Comparison of ENCODE assay signal across 11 mouse cellular contexts in the genomic region with DNA sequence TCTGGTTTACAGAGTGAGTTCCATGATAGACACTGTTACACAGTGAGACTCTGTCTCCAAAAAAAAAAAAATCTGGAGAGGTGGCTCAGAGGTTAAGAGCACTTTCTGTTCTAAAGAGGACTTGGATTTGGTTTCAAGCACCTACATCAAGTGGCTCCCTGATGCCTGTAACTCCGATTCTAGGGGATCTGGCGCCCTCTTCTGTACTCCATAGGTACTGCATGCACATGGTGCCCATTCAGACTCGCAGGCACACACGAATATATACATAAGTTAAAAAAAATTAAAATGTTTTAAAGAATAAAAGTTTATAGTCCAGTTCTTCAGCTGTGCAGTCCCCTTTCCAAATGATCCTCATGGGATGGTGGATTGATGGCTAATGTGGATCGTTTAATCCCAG. TPM values are rescaled to one million over a fixed set of nuclear protein-coding genes. Genes with fewer than 3 reads are reported as not detected.
DNase-seq lines count a peak whose midpoint lies in the region; ATAC-seq and TF ChIP-seq lines count a peak whose summit lies in the region.
"Had no signal": no experiment of that assay in that cellular context is flagged by ENCODE, and none has a peak within 500 bp of the region (broad histone marks: within the 10 kb centered on the region; RNA-seq: fewer than 3 reads in every experiment).

No protein-coding gene starts in this region.

- H3K9ac ChIP-seq in liver, embryonic 14.5 days (replicated peaks): no peak overlapping the region
- H3K9ac ChIP-seq: heart, embryonic 13.5 days had no signal

- intact Hi-C loops in left cerebral cortex, adult 2 months (cut with DNase I): loop anchor here (2.0 to 5.0 kb wide), 2 partner anchors 87 to 193 kb away; no protein-coding TSS in a partner anchor
- intact Hi-C loops in left cerebral cortex, postnatal 25 days (cut with DNase I): loop anchor here (5.0 kb wide), 1 partner anchor 187 kb away; no protein-coding TSS in a partner anchor

- no peaks in the 10 kb centered on the region for H3K4me1 ChIP-seq in liver, embryonic 14.5 days (replicated peaks; ENCODE audit: control insufficient read depth in 2 of 2, insufficient read depth in 2 of 2, low read length in 1 of 2)
- H3K4me1 ChIP-seq: heart, embryonic 13.5 days had no signal

- no peak overlapping the region for H3K4me3 ChIP-seq in left cerebral cortex, adult 2 months
- H3K4me3 ChIP-seq in liver, embryonic 14.5 days (ENCODE audit: insufficient read depth in 1 of 2, low read depth in 2 of 2, low read length in 2 of 2): no peak overlapping the region
- H3K4me3 ChIP-seq: erythroblast, embryonic 14.5 days; heart, embryonic 13.5 days had no signal

- no peak for TF ChIP-seq EP300 in liver, embryonic 14.5 days (IDR thresholded peaks at IDR 0.05; ENCODE audit: low read depth)

- no peaks in the 10 kb centered on the region for H3K36me3 ChIP-seq in liver, embryonic 14.5 days (replicated peaks; ENCODE audit: control insufficient read depth, insufficient read depth, low read depth)
- H3K36me3 ChIP-seq: heart, embryonic 13.5 days had no signal

- H3K27ac ChIP-seq in left cerebral cortex, adult 2 months: no peak overlapping the region
- H3K27ac ChIP-seq in liver, embryonic 14.5 days: no peak overlapping the region
- H3K27ac ChIP-seq: heart, embryonic 13.5 days had no signal

- H3K27me3 ChIP-seq in liver, embryonic 14.5 days (ENCODE audit: control insufficient read depth, insufficient read depth, low read length): no peaks in the 10 kb centered on the region

- peak; percentile 54 for TF ChIP-seq CTCF in left cerebral cortex, adult 2 months (IDR thresholded peaks at IDR 0.05)
- TF ChIP-seq CTCF in liver, embryonic 14.5 days (IDR thresholded peaks at IDR 0.05; ENCODE audit: low read depth): peak; percentile 76

- H3K9me3 ChIP-seq in liver, embryonic 14.5 days (ENCODE audit: control insufficient read depth, low read length): no peaks in the 10 kb centered on the region
- H3K9me3 ChIP-seq: heart, embryonic 13.5 days had no signal

- ATAC-seq in liver, embryonic 14.5 days (ENCODE audit: insufficient read depth): no peak

- peak; percentile 25 for DNase-seq in adrenal gland, postnatal 10 days
- DNase-seq in adrenal gland, adult 2 months: no peak
- no peak for DNase-seq in left cerebral cortex, adult 2 months (ENCODE audit: extremely low spot score in 1 of 2, low spot score in 2 of 2)
- no peak for DNase-seq in left cerebral cortex, adult 18-20 months (ENCODE audit: low spot score in 2 of 2)
- DNase-seq in ES-CJ7 (ENCODE audit: low read depth, low spot score): peak; percentile 55
- DNase-seq in liver, embryonic 14.5 days (ENCODE audit: low read depth in 3 of 3, low spot score in 3 of 3): no peak
- no peak for DNase-seq in cerebellum, postnatal 36 days
- no peak for DNase-seq in left cerebral cortex, postnatal 25 days (ENCODE audit: low spot score in 2 of 2)
- DNase-seq: retina, postnatal 1 day had no signal

- WGBS in liver, embryonic 14.5 days (ENCODE audit: insufficient replicate concordance): 40% methylated on average over 5 of the region's 5 CpGs

- H3K4me2 ChIP-seq in liver, embryonic 14.5 days (ENCODE audit: low read depth): no peak overlapping the region
- H3K4me2 ChIP-seq: heart, embryonic 13.5 days had no signal

RNA-seq across cellular contexts. Expression of gene Mrgbp, which starts 20.9 kb away (rescaled TPM):
- total RNA-seq in adrenal gland, postnatal 10 days (2021): 10 to 100 TPM; 21.0 to 26.8 TPM
- 10 to 100 TPM; 17.0 to 17.8 TPM for total RNA-seq in adrenal gland, adult 2 months (2021)
- polyA plus RNA-seq in adrenal gland, adult 2 months (2012; rRNA removed): 19.3 and 21.3 TPM in 2 replicates
- total RNA-seq in left cerebral cortex, adult 2 months (2021): 10 to 100 TPM; 18.4 to 22.0 TPM
- 10 to 100 TPM; 19.2 to 19.4 TPM for total RNA-seq in left cerebral cortex, adult 18-20 months (2021)
- polyA plus RNA-seq in liver, embryonic 14.5 days (2012; rRNA removed): 10.5 and 10.8 TPM in 2 replicates
- polyA plus RNA-seq in liver, embryonic 14.5 days (2014; fragmentation: Nextera tagmentation; extraction: Ambion mirVana): 7.1 and 7.4 TPM in 2 replicates
- 10 to 100 TPM; 15.5 to 20.1 TPM for total RNA-seq in left cerebral cortex, postnatal 25 days (2021)

RNA-seq across cellular contexts. Expression of gene Ogfr, which starts 28.8 kb away (rescaled TPM):
- 10 to 100 TPM; 44.4 to 49.2 TPM for total RNA-seq in adrenal gland, postnatal 10 days (2021)
- total RNA-seq in adrenal gland, adult 2 months (2021): 10 to 100 TPM; 36.0 to 41.5 TPM
- 23.6 and 24.5 TPM in 2 replicates for polyA plus RNA-seq in adrenal gland, adult 2 months (2012; rRNA removed)
- total RNA-seq in left cerebral cortex, adult 2 months (2021): 10 to 100 TPM; 30.7 to 35.5 TPM
- total RNA-seq in left cerebral cortex, adult 18-20 months (2021): 10 to 100 TPM; 31.2 to 33.7 TPM
- 11.5 and 20.2 TPM in 2 replicates for polyA plus RNA-seq in liver, embryonic 14.5 days (2012; rRNA removed)
- 18.0 and 21.2 TPM in 2 replicates for polyA plus RNA-seq in liver, embryonic 14.5 days (2014; fragmentation: Nextera tagmentation; extraction: Ambion mirVana)
- 10 to 100 TPM; 41.6 to 41.8 TPM for total RNA-seq in left cerebral cortex, postnatal 25 days (2021)

RNA-seq across cellular contexts. Expression of gene Col9a3, which starts 37.3 kb away (rescaled TPM):
- total RNA-seq in adrenal gland, postnatal 10 days (2021): 1 to 10 TPM in 1 of 2 experiments, under 1 TPM in 1; 0.55 to 1.8 TPM
- under 1 TPM; 0.12 to 0.28 TPM for total RNA-seq in adrenal gland, adult 2 months (2021)
- 0.33 and 0.39 TPM in 2 replicates for polyA plus RNA-seq in adrenal gland, adult 2 months (2012; rRNA removed)
- total RNA-seq in left cerebral cortex, adult 2 months (2021): 1 to 10 TPM; 5.1 to 7.2 TPM
- total RNA-seq in left cerebral cortex, adult 18-20 months (2021): 1 to 10 TPM; 3.5 to 4.4 TPM
- polyA plus RNA-seq in liver, embryonic 14.5 days (2012; rRNA removed): 0.55 and 1.2 TPM in 2 replicates
- polyA plus RNA-seq in liver, embryonic 14.5 days (2014; fragmentation: Nextera tagmentation; extraction: Ambion mirVana): 0.71 and 0.80 TPM in 2 replicates
- 10 to 100 TPM; 11.0 to 12.7 TPM for total RNA-seq in left cerebral cortex, postnatal 25 days (2021)

Comparison
In these comparisons a context has a peak if more than half of its experiments do, and no peak if none do; other contexts are left out.
1. DNase-seq: peak in adrenal gland, postnatal 10 days (single experiment) and ES-CJ7 (single experiment); none in adrenal gland, adult 2 months (single experiment), left cerebral cortex, adult 2 months (0 of 2), left cerebral cortex, adult 18-20 months (0 of 2), liver, embryonic 14.5 days (0 of 3), cerebellum, postnatal 36 days (0 of 2) and left cerebral cortex, postnatal 25 days (0 of 2).